Comparison of ENCODE assay signal across 8 mouse cellular contexts in genomic region chr3:88530082-88530864, GRCm38 (mm10). TPM values are rescaled to one million over a fixed set of nuclear protein-coding genes. Genes with fewer than 3 reads are reported as not detected.
DNase-seq lines count a peak whose midpoint lies in the region; ATAC-seq lines count a peak whose summit lies in the region.
"Had no signal": no experiment of that assay in that cellular context is flagged by ENCODE, and none has a peak within 500 bp of the region (broad histone marks: within the 10 kb centered on the region; RNA-seq: fewer than 3 reads in every experiment).

No protein-coding gene starts in this region.

- H3K36me3 ChIP-seq in forebrain, embryonic 11.5 days (ENCODE audit: control insufficient read depth, insufficient read depth, low read length) = no peaks in the 10 kb centered on the region
- H3K36me3 ChIP-seq in limb, embryonic 15.5 days = peaks cover 5% of the 10 kb centered on the region

- H3K4me1 ChIP-seq in forebrain, embryonic 11.5 days (replicated peaks; ENCODE audit: control insufficient read depth, insufficient read depth, low read length) = peaks cover 26% of the 10 kb centered on the region
- H3K4me1 ChIP-seq in limb, embryonic 15.5 days = peaks cover 64% of the 10 kb centered on the region

- peak overlapping the region; percentile 100 for H3K9ac ChIP-seq in forebrain, embryonic 11.5 days (ENCODE audit: low read length)
- peak overlapping the region; percentile 83 for H3K9ac ChIP-seq in limb, embryonic 15.5 days

- peak overlapping the region; percentile 99 for H3K27ac ChIP-seq in forebrain, embryonic 11.5 days (ENCODE audit: low read depth, low read length)
- peak overlapping the region; percentile 97 for H3K27ac ChIP-seq in limb, embryonic 15.5 days

- 2% methylated on average over 11 of the region's 11 CpGs for WGBS in forebrain, embryonic 11.5 days
- 10% methylated on average over 11 of the region's 11 CpGs for WGBS in limb, embryonic 15.5 days

- DNase-seq in retina, postnatal 1 day = peak; percentile 52
- DNase-seq in retina, embryonic 14.5 days (ENCODE audit: low spot score) = no peak
- DNase-seq in forebrain, embryonic 11.5 days (ENCODE audit: low spot score) = peak; percentile 67
- DNase-seq in urinary bladder, postnatal 25 days (ENCODE audit: low spot score) = no peak
- DNase-seq in c-Kit-positive CD71-positive TER-119-positive erythroid progenitor cells, embryonic 14.5 days (ENCODE audit: low spot score) = no peak
- DNase-seq in ovary, postnatal 14 days (ENCODE audit: low spot score) = no peak
- DNase-seq: cerebellum, postnatal 25 days had no signal

- H3K4me3 ChIP-seq in forebrain, embryonic 11.5 days (ENCODE audit: low read depth, low read length) = peak overlapping the region; percentile 96
- peak overlapping the region; percentile 82 for H3K4me3 ChIP-seq in limb, embryonic 15.5 days

- ATAC-seq in forebrain, embryonic 11.5 days (replicated peaks; ENCODE audit: low FRiP score) = no peak
- ATAC-seq in limb, embryonic 15.5 days (ENCODE audit: insufficient number of reproducible peaks, low FRiP score, low TSS enrichment, low read depth) = no peak

- H3K4me2 ChIP-seq in forebrain, embryonic 11.5 days (ENCODE audit: low read depth, low read length, severe bottlenecking) = peak overlapping the region; percentile 91
- peak overlapping the region; percentile 79 for H3K4me2 ChIP-seq in limb, embryonic 15.5 days

- H3K27me3 ChIP-seq in forebrain, embryonic 11.5 days (ENCODE audit: control insufficient read depth, insufficient read depth, low read length) = no peaks in the 10 kb centered on the region
- no peaks in the 10 kb centered on the region for H3K27me3 ChIP-seq in limb, embryonic 15.5 days

- no peaks in the 10 kb centered on the region for H3K9me3 ChIP-seq in forebrain, embryonic 11.5 days (ENCODE audit: control insufficient read depth, low read length)
- no peaks in the 10 kb centered on the region for H3K9me3 ChIP-seq in limb, embryonic 15.5 days

RNA-seq across cellular contexts. Expression of gene Mex3a, which starts 1.9 kb away (rescaled TPM):
- 44.4 and 46.2 TPM in 2 replicates for polyA plus RNA-seq in forebrain, embryonic 11.5 days (2014; fragmentation: Nextera tagmentation; extraction: Ambion mirVana)
- 17.6 and 21.0 TPM in 2 replicates for polyA plus RNA-seq in limb, embryonic 15.5 days (2015; fragmentation: Nextera tagmentation; extraction: Ambion mirVana)

RNA-seq across cellular contexts. Expression of gene Rab25, which starts 17.8 kb away (rescaled TPM):
- polyA plus RNA-seq in forebrain, embryonic 11.5 days (2014; fragmentation: Nextera tagmentation; extraction: Ambion mirVana) = 0.43 and 1.1 TPM in 2 replicates
- 144 and 148 TPM in 2 replicates for polyA plus RNA-seq in limb, embryonic 15.5 days (2015; fragmentation: Nextera tagmentation; extraction: Ambion mirVana)

RNA-seq across cellular contexts. Expression of gene Lmna, which starts 20.5 kb away (rescaled TPM):
- polyA plus RNA-seq in forebrain, embryonic 11.5 days (2014; fragmentation: Nextera tagmentation; extraction: Ambion mirVana) = 19.4 and 20.4 TPM in 2 replicates
- 635 and 751 TPM in 2 replicates for polyA plus RNA-seq in limb, embryonic 15.5 days (2015; fragmentation: Nextera tagmentation; extraction: Ambion mirVana)

RNA-seq across cellular contexts. Expression of gene Lamtor2, which starts 22.6 kb away (rescaled TPM):
- polyA plus RNA-seq in forebrain, embryonic 11.5 days (2014; fragmentation: Nextera tagmentation; extraction: Ambion mirVana) = 89.3 and 96.0 TPM in 2 replicates
- 194 and 207 TPM in 2 replicates for polyA plus RNA-seq in limb, embryonic 15.5 days (2015; fragmentation: Nextera tagmentation; extraction: Ambion mirVana)

RNA-seq across cellular contexts. Expression of gene Ubqln4, which starts 23.3 kb away (rescaled TPM):
- polyA plus RNA-seq in forebrain, embryonic 11.5 days (2014; fragmentation: Nextera tagmentation; extraction: Ambion mirVana) = 89.2 and 95.0 TPM in 2 replicates
- 39.6 and 44.1 TPM in 2 replicates for polyA plus RNA-seq in limb, embryonic 15.5 days (2015; fragmentation: Nextera tagmentation; extraction: Ambion mirVana)

Comparison
In these comparisons a context has a peak if more than half of its experiments do, and no peak if none do; other contexts are left out.
1. DNase-seq: peak in retina, postnatal 1 day (single experiment) and forebrain, embryonic 11.5 days (single experiment); none in retina, embryonic 14.5 days (single experiment), urinary bladder, postnatal 25 days (single experiment), c-Kit-positive CD71-positive TER-119-positive erythroid progenitor cells, embryonic 14.5 days (single experiment) and ovary, postnatal 14 days (single experiment).
2. RNA of gene Rab25, which starts 17.8 kb away (polyA plus RNA-seq): 144 to 148 TPM in limb, embryonic 15.5 days; 0.43 to 1.1 TPM in forebrain, embryonic 11.5 days; every median in the first group is over 10 times any median in the second.
3. RNA of gene Lmna, which starts 20.5 kb away (polyA plus RNA-seq): 635 to 751 TPM in limb, embryonic 15.5 days; 19.4 to 20.4 TPM in forebrain, embryonic 11.5 days; every median in the first group is over 10 times any median in the second.